Mouse (Mus musculus) kidney, postnatal 36 days (tissue): ENCODE measurements around the gene Hhatl.

Experiments used
- DNase-seq, 2 experiments: peaks; one replicate each; pipeline ENCODE4 v3.0.0; 2021 to 2022; ENCODE audit warnings: mixed read lengths in 2 of 2

Gene Hhatl

GRCm38 (mm10) chr9:121802747-121803146 lies 10.4 kb upstream of the Hhatl start:
- DNase-seq: no peak

- DNase-seq: no peak
Measured at GRCm38 (mm10) chr9:121798887-121799520, 6.7 kb upstream of the Hhatl start.

GRCm38 (mm10) chr9:121797722-121798121 lies 5.4 kb upstream of the Hhatl start:
- DNase-seq: peak; percentile 53 to 73

- peak; percentile 55 to 58 for DNase-seq
Measured at GRCm38 (mm10) chr9:121794972-121795539, 2.7 kb upstream of the Hhatl start.

GRCm38 (mm10) chr9:121791206-121791605 lies 1.1 kb downstream of the Hhatl start:
- DNase-seq: peak; percentile 71 to 88

- DNase-seq: no peak
Measured at GRCm38 (mm10) chr9:121786359-121786758, 5.9 kb downstream of the Hhatl start.

GRCm38 (mm10) chr9:121785261-121785660 lies 7.0 kb downstream of the Hhatl start:
- no peak for DNase-seq

- no peak for DNase-seq
Measured at GRCm38 (mm10) chr9:121784801-121785200, 7.5 kb downstream of the Hhatl start.

GRCm38 (mm10) chr9:121778066-121778624 lies 14.2 kb downstream of the Hhatl start:
- peak in 1 of 2 experiments; percentile 40 for DNase-seq

GRCm38 (mm10) chr9:121777484-121778065 lies 14.7 kb downstream of the Hhatl start, which contains the start of gene Klhl40:
Gene Klhl40, plus strand, starts transcription at chr9:121777607.
- DNase-seq: no peak

GRCm38 (mm10) chr9:121776511-121776910 lies 15.8 kb downstream of the Hhatl start:
- no peak for DNase-seq

- no peak for DNase-seq
Measured at GRCm38 (mm10) chr9:121775951-121776350, 16.4 kb downstream of the Hhatl start.

GRCm38 (mm10) chr9:121772412-121772811 lies 19.9 kb downstream of the Hhatl start:
- DNase-seq: no peak

GRCm38 (mm10) chr9:121765166-121765855 lies 27.0 kb downstream of the Hhatl start:
- DNase-seq: no peak

- DNase-seq: peak in 1 of 2 experiments; percentile 33
Measured at GRCm38 (mm10) chr9:121763716-121764115, 28.6 kb downstream of the Hhatl start.

- no peak for DNase-seq
Measured at GRCm38 (mm10) chr9:121762761-121763160, 29.5 kb downstream of the Hhatl start.

GRCm38 (mm10) chr9:121762248-121762647 lies 30.1 kb downstream of the Hhatl start:
- no peak for DNase-seq

- DNase-seq: no peak
Measured at GRCm38 (mm10) chr9:121761787-121762186, 30.5 kb downstream of the Hhatl start.

- DNase-seq: no peak
Measured at GRCm38 (mm10) chr9:121761091-121761665, 31.1 kb downstream of the Hhatl start.

GRCm38 (mm10) chr9:121760271-121761090 lies 31.8 kb downstream of the Hhatl start:
- DNase-seq: peak; percentile 72 to 77

- peak; percentile 45 to 77 for DNase-seq
Measured at GRCm38 (mm10) chr9:121759091-121760081, 32.9 kb downstream of the Hhatl start, which contains the start of gene Zfp651. Gene Zfp651, plus strand, starts transcription at chr9:121759330.
